Mouse (Mus musculus): ENCODE results near the gene Fam210b. TPM values are rescaled to one million over a fixed set of nuclear protein-coding genes. Genes with fewer than 3 reads are reported as not detected.
A peak's percentile ranks its signal among the peaks of the same experiment; 100 is the strongest.

The Fam210b gene
- polyA plus RNA-seq, 1 experiment from 2014 or later, result 131 TPM

DNA sequence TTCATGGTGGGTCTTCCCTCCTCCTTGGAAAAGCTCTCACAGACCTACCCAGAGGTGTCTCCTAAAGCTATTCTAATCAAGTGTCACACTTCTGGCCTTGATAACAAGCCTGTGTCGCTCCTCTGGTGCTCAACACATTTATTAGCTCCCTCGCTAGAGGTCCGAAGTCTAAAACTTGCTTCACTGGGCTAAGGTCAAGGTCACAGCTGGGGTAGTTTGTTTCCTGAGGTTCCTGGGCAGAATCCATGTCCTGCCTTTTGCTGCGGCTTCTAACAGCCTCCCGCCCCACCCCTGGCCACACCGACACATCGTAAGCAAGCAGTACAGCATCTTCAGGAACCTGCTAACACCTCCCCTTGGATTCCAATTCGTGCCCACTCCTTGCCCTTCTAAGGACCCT lies 5.4 kb downstream of the Fam210b start:
- H3K9me3 ChIP-seq (replicated peaks), result no peaks in the 10 kb centered on the region
- H3K9ac ChIP-seq, result peak overlapping the region; percentile 97
- DNase-seq (no peak), ATAC-seq (ENCODE audit: low read depth) (no peak)
- 64% methylated on average over 8 of the region's 8 CpGs for WGBS (ENCODE audit: insufficient replicate concordance)
- peak overlapping the region; percentile 94 for H3K4me2 ChIP-seq
- H3K4me3 ChIP-seq (replicated peaks), result peak overlapping the region; percentile 87
- H3K27ac ChIP-seq, result peak overlapping the region; percentile 100
- H3K36me3 ChIP-seq, result peaks cover 77% of the 10 kb centered on the region
- H3K4me1 ChIP-seq (replicated peaks), result peaks cover 71% of the 10 kb centered on the region
- H3K27me3 ChIP-seq, result no peaks in the 10 kb centered on the region

DNA sequence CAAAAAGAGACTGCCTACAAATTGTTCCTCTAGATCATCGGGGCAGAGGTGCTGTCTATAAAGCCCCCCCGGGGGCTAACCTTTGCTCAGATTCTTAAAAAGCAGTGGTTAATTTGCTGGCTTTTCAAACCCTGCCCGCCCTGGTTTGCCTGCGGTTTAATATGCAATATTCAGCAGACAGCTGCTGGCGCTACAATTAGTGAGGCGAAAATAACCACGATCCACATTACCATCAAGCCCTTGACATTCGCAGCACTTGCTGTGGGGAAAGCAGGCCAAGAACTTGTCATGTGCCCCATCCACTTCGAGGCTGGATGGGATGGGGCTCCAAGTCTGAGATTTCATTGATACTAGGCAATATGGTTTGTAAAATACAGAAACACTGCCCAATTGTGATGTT lies 7.9 kb downstream of the Fam210b start:
- Histone ChIP-seq H3K4me2 (no peak overlapping the region), H3K4me3 (replicated peaks) (no peak overlapping the region), H3K36me3 (peaks cover 96% of the 10 kb centered on the region), H3K27ac (0 out of 2 replicates have a peak overlapping the region, but pooled peaks have one; percentile 48), H3K27me3 (no peaks in the 10 kb centered on the region), H3K9ac (no peak overlapping the region), H3K9me3 (replicated peaks) (no peaks in the 10 kb centered on the region), H3K4me1 (replicated peaks) (peaks cover 52% of the 10 kb centered on the region)
- WGBS (ENCODE audit: insufficient replicate concordance), result 89% methylated on average over 9 of the region's 9 CpGs
- no peak for DNase-seq
- no peak for ATAC-seq (ENCODE audit: low read depth)

DNA sequence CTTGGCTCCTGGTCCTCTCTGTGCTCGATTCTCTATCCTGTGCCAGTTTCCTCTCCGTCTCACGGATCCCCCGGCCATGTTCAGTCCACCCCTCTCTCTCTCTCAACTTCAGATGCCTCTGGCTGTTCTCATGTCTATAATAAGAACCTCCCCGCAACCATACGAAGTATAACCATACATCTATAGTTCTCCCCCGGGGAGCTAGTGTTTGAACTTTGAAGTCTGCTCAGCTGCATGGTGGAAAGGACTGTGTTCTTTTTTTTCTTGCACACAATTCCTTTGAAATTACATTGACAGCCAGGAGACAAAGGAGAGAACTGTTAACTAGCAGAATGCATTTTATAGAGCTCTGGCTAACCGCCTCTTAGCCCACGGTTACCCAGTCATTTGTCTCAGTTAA lies 9.4 kb downstream of the Fam210b start:
- Histone ChIP-seq H3K9me3 (replicated peaks) (no peaks in the 10 kb centered on the region), H3K4me2 (no peak overlapping the region), H3K4me1 (replicated peaks) (peaks cover 36% of the 10 kb centered on the region), H3K27ac (peak overlapping the region; percentile 51; the same call in 1 of the 2 replicates), H3K36me3 (peaks cover 98% of the 10 kb centered on the region), H3K4me3 (replicated peaks) (no peak overlapping the region), H3K27me3 (no peaks in the 10 kb centered on the region), H3K9ac (no peak overlapping the region)
- DNase-seq (no peak), ATAC-seq (ENCODE audit: low read depth) (no peak)
- 90% methylated on average over 9 of the region's 9 CpGs for WGBS (ENCODE audit: insufficient replicate concordance)

DNA sequence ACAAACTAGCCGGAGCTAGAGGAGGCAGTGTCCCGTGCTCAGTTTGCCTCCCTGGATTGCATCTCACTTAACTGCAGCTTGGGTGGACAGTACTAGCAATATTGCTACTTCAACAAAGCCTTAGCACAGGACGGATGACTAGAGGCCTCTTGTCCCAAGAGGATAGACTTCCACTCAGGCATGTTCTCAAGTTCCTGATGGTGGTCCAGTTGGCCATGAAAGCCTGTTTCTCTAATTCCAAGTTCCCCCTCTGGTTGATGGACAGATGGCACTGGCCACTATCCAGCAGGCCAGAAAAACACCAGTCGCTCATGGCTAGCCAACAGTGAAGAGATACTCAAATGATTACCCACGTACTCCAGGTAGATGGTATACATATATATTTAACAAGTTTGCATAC lies 10.5 kb downstream of the Fam210b start:
- H3K4me1 ChIP-seq (replicated peaks), result peaks cover 26% of the 10 kb centered on the region
- peak overlapping the region; percentile 51 for H3K27ac ChIP-seq
- H3K36me3 ChIP-seq, result peaks cover 98% of the 10 kb centered on the region
- H3K27me3 ChIP-seq, result no peaks in the 10 kb centered on the region
- ATAC-seq (ENCODE audit: low read depth), result peak; percentile 16; the same call in 1 of the 2 replicates
- no peak for DNase-seq
- 85% methylated on average over 5 of the region's 5 CpGs for WGBS (ENCODE audit: insufficient replicate concordance)
- H3K9ac ChIP-seq, result no peak overlapping the region
- H3K4me3 ChIP-seq (replicated peaks), result no peak overlapping the region
- no peaks in the 10 kb centered on the region for H3K9me3 ChIP-seq (replicated peaks)
- no peak overlapping the region for H3K4me2 ChIP-seq

- H3K9ac ChIP-seq, result no peak overlapping the region
- H3K36me3 ChIP-seq, result peaks cover 100% of the 10 kb centered on the region
- H3K4me2 ChIP-seq, result no peak overlapping the region
- H3K27me3 ChIP-seq, result no peaks in the 10 kb centered on the region
- no peak for ATAC-seq (ENCODE audit: low read depth)
- no peak overlapping the region for H3K27ac ChIP-seq
- no peak for DNase-seq
- no peak overlapping the region for H3K4me3 ChIP-seq (replicated peaks)
- WGBS (ENCODE audit: insufficient replicate concordance), result 87% methylated on average over 7 of the region's 7 CpGs
- no peaks in the 10 kb centered on the region for H3K9me3 ChIP-seq (replicated peaks)
- H3K4me1 ChIP-seq (replicated peaks), result peaks cover 53% of the 10 kb centered on the region
These were observed 17.8 kb downstream of the Fam210b start for GRCm38 (mm10) chr2:172363176-172363575.

DNA sequence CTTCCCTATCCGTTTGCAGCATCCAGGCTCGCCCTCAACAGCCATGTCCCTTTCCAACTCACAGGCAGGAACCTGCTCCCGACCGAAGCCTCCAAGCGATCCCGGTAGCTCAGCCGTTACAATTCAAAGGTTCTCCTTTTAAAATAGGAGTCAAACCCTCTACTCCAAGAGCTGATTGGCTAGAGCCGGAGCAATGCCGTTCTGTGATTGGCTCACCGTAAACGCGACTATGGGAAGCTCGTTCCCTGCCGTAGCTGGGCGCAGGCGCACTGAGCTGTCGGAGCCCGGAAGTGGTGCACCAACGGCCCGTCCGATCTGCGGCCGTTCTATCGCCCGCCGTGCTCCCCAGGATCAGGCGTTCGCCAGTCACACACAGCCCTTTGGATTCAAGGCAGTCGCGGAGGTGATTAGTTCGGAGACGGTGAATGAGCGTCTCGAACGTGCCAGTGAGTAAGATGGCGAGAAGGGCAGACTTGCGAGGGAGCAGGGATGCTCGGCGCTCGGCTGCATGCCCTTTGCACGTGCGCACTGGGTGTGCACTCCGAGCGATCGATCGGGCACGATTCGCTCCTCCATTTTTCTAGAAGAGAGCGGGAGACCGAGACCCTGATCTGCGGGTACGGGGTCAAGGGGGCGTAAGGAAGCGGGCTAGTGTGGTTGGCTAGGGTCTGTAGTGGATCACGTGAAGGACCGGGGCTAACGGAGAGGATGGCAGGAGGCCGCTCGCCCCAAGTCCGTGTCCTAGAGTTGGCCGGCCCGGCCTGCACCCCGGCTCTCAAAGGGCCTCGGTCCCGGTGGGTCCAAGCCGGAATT lies 25.3 kb downstream of the Fam210b start, which contains the start of the genes Aurka and Cstf1:
TSS of gene Aurka (minus strand) at position 125 of the 813 bp plus-strand sequence.
TSS of gene Cstf1 (plus strand) at position 271 of the 813 bp plus-strand sequence.
- ATAC-seq (ENCODE audit: low read depth) (peak; percentile 96), DNase-seq (peak; percentile 93)
- under 1% methylated on average over 66 of the region's 66 CpGs for WGBS (ENCODE audit: insufficient replicate concordance)
- H3K4me2 ChIP-seq, result peak within 1 kb of the TSS; percentile 88
- no peaks in the 10 kb centered on the region for H3K9me3 ChIP-seq (replicated peaks)
- peaks cover 69% of the 10 kb centered on the region for H3K36me3 ChIP-seq
- peaks cover 53% of the 10 kb centered on the region for H3K4me1 ChIP-seq (replicated peaks)
- no peaks in the 10 kb centered on the region for H3K27me3 ChIP-seq
- peak within 1 kb of the TSS; percentile 81 for H3K27ac ChIP-seq
- H3K9ac ChIP-seq, result peak within 1 kb of the TSS; percentile 93
- H3K4me3 ChIP-seq (replicated peaks), result peak within 1 kb of the TSS; percentile 85

DNA sequence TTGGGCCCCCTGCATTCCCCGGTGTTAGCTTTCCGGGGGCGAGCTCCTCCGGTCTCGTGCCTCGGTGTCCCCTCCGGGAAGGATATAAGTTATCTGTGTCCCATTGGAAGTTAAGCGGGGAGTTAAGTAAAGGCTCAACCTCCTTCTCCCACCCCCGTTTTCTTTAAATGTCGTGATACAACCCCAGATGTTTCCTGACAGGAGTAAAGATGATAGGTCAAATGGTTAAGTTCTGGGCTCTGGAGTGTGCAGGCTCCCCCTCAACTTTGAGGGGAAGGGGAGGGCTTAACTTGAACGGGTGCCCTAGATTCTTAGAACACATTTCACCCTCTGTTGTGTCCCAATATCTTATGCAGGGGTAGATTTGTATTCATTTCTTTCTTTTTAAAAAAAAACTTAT lies 25.9 kb downstream of the Fam210b start:
- Histone ChIP-seq H3K27ac (peak overlapping the region; percentile 75), H3K9me3 (replicated peaks) (no peaks in the 10 kb centered on the region), H3K4me2 (peak overlapping the region; percentile 88), H3K4me1 (replicated peaks) (peaks cover 53% of the 10 kb centered on the region), H3K36me3 (peaks cover 69% of the 10 kb centered on the region), H3K27me3 (no peaks in the 10 kb centered on the region), H3K4me3 (replicated peaks) (peak overlapping the region; percentile 85), H3K9ac (peak overlapping the region; percentile 93)
- WGBS (ENCODE audit: insufficient replicate concordance), result 1% methylated on average over 11 of the region's 11 CpGs
- ATAC-seq (ENCODE audit: low read depth) (no peak), DNase-seq (no peak)

GRCm38 (mm10) chr2:172376551-172376950 lies 31.2 kb downstream of the Fam210b start:
- Histone ChIP-seq H3K27ac (no peak overlapping the region), H3K4me3 (replicated peaks) (no peak overlapping the region), H3K36me3 (peaks cover 93% of the 10 kb centered on the region), H3K27me3 (no peaks in the 10 kb centered on the region), H3K4me1 (replicated peaks) (peaks cover 18% of the 10 kb centered on the region), H3K9ac (no peak overlapping the region), H3K9me3 (replicated peaks) (no peaks in the 10 kb centered on the region), H3K4me2 (no peak overlapping the region)
- no peak for ATAC-seq (ENCODE audit: low read depth)
- WGBS (ENCODE audit: insufficient replicate concordance), result 88% methylated on average over 4 of the region's 4 CpGs
- no peak for DNase-seq

GRCm38 (mm10) chr2:172376999-172377515 lies 31.7 kb downstream of the Fam210b start:
- Histone ChIP-seq H3K27me3 (no peaks in the 10 kb centered on the region), H3K9me3 (replicated peaks) (no peaks in the 10 kb centered on the region), H3K4me2 (no peak overlapping the region), H3K4me1 (replicated peaks) (peaks cover 13% of the 10 kb centered on the region), H3K9ac (no peak overlapping the region), H3K27ac (no peak overlapping the region), H3K36me3 (peaks cover 98% of the 10 kb centered on the region), H3K4me3 (replicated peaks) (no peak overlapping the region)
- WGBS (ENCODE audit: insufficient replicate concordance), result 65% methylated on average over 5 of the region's 5 CpGs
- no peak for ATAC-seq (ENCODE audit: low read depth)
- DNase-seq, result no peak

GRCm38 (mm10) chr2:172378332-172378731 lies 33.0 kb downstream of the Fam210b start:
- H3K27me3 ChIP-seq, result no peaks in the 10 kb centered on the region
- no peaks in the 10 kb centered on the region for H3K4me1 ChIP-seq (replicated peaks)
- ATAC-seq (ENCODE audit: low read depth) (no peak), DNase-seq (no peak)
- no peak overlapping the region for H3K9ac ChIP-seq
- no peaks in the 10 kb centered on the region for H3K9me3 ChIP-seq (replicated peaks)
- peaks cover 98% of the 10 kb centered on the region for H3K36me3 ChIP-seq
- no peak overlapping the region for H3K4me2 ChIP-seq
- no peak overlapping the region for H3K4me3 ChIP-seq (replicated peaks)
- 74% methylated on average over 7 of the region's 7 CpGs for WGBS (ENCODE audit: insufficient replicate concordance)
- no peak overlapping the region for H3K27ac ChIP-seq

DNA sequence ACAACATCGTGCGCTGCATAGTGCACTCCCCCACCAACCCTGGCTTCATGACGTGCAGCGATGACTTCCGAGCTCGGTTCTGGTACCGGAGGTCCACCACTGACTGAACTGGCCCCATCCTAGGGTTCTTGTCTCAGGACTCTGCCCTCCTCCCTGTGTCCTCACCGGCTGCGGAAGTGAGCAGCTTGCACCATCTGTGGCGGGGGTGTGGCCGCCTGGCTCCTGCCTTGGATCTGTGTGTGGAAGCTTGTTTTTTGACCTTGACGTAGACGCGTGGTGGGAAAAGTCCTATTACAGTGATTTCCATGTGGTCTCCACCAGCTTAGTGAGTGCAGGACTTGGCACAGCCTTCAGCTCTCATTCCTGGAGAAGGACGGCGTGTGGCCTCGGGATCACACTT lies 35.1 kb downstream of the Fam210b start:
- Histone ChIP-seq H3K9ac (no peak overlapping the region), H3K27ac (no peak overlapping the region), H3K9me3 (replicated peaks) (no peaks in the 10 kb centered on the region), H3K4me2 (no peak overlapping the region), H3K36me3 (peaks cover 78% of the 10 kb centered on the region), H3K4me3 (replicated peaks) (no peak overlapping the region), H3K27me3 (no peaks in the 10 kb centered on the region), H3K4me1 (replicated peaks) (no peaks in the 10 kb centered on the region)
- ATAC-seq (ENCODE audit: low read depth), result no peak
- DNase-seq, result no peak
- WGBS (ENCODE audit: insufficient replicate concordance), result 93% methylated on average over 17 of the region's 17 CpGs
